Mouse (Mus musculus) left cerebral cortex, adult 2 months (tissue): ENCODE data around the gene Ush1g. TPM values are rescaled to one million over a fixed set of nuclear protein-coding genes. Genes with fewer than 3 reads are reported as not detected.

Source experiments
- DNase-seq, 2 experiments: peaks; one replicate each; pipeline ENCODE4 v3.0.0; 2021 to 2022; ENCODE audit warnings: low spot score in 2 of 2, mixed read lengths in 1 of 2; ENCODE audit errors: extremely low spot score in 1 of 2
- H3K27ac ChIP-seq: fragments of 200-600 bp; 2 replicates; pipeline ENCODE4 v1.8.1; 2022
- H3K4me3 ChIP-seq: fragments of 200-600 bp; 2 replicates; pipeline ENCODE4 v1.8.1; 2022
- CTCF ChIP-seq: fragments of 200-600 bp; IDR thresholded peaks from 2 replicates; pipeline ENCODE4 v1.8.1; 2022; ENCODE audit warnings: antibody characterized with exemption, mild to moderate bottlenecking, moderate library complexity
- intact Hi-C: fragments of 180-260 bp; cut with DNase I; formaldehyde crosslinking; loops from one replicate; pipeline ENCODE4 v1.15.1; 2025
- total RNA-seq, 2 experiments: library from RNA; stranded (reverse); gene quantifications; 2 replicates each; pipeline ENCODE4 v1.2.3; 2021

Ush1g gene
- total RNA-seq, 2 experiments from 2014 or later: 0.36 to 0.44 TPM

DNA sequence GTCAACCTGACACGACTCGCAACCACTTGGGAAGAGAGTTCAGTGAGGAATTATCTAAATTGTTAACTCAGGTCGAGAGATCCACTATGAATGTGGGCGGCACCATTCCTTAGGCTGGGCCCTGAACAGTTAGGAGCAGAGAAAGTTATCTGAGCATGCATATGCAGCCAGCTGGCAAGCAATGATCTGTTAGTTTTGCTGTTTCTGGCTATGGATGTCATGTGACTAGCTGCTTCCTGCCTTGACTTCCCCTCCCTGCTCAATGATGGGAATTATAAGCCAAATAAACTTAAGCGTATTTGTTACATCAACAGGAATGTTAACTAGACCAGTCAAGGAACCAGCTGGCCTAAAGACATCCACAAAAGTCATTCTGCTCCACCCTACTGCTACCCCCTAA is 31.5 kb upstream of the Ush1g start:
- intact Hi-C loops: loop anchor here (5.0 kb wide), 1 partner anchor 151 kb away; no protein-coding TSS in a partner anchor

DNA sequence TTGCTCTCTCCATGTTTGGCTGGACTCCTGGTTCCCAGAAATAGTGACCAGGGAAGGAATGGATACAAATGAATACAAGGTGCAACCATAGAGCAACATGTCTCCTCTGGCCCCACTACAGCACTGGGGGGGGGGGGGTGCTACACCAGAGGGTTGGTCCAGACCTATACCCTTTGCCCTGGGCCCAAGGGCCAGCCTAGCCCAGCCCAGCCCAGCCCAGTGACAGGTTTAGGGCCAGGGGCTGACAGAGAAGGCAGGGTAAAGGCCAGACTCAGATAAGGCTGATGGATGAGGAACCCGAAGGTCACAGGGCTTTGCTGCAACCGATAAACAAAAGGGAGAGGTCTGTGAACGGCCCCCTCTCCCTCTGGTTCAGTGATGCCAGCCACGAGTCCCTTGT is 28.1 kb upstream of the Ush1g start:
- no peak overlapping the region for H3K4me3 ChIP-seq
- no peak for TF ChIP-seq CTCF
- no peak for DNase-seq
- no peak overlapping the region for H3K27ac ChIP-seq
- intact Hi-C loops: loop anchor here (5.0 kb wide), 1 partner anchor 148 kb away; no protein-coding TSS in a partner anchor

More for the DNA sequence above, 31.5 kb upstream of the Ush1g start:
- no peak for DNase-seq
- TF ChIP-seq CTCF: no peak
- H3K4me3 ChIP-seq: no peak overlapping the region
- H3K27ac ChIP-seq: no peak overlapping the region

DNA sequence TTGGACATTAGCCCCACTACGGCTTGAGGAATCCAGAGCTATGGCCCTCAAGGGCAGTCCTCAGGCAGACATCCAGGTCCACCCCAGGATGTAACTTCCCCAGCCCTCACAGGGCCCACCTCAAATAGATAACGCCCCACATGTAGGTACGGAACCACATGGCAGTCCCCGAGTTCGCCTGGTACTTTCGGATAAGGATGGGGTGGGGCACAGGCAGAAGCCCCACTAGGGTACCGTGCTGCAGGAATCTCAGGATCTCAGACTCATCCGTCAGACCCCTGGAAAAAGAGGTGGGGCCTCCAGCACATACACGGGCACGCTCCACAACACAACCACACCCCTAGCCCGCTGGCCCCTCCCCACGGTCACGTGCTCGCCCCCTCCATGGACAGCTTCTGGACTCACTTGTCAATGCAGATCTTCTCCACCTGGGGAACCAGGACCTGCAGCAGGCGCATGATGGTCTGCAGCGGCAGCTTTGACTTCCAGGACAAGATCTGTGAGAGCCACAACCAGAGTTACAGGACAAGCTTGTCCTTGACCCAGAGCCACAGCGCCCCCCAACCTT is 26.9 kb upstream of the Ush1g start:
- Histone ChIP-seq H3K4me3 (no peak overlapping the region), H3K27ac (no peak overlapping the region)
- DNase-seq: no peak
- intact Hi-C loops: no loop called here
- no peak for TF ChIP-seq CTCF

DNA sequence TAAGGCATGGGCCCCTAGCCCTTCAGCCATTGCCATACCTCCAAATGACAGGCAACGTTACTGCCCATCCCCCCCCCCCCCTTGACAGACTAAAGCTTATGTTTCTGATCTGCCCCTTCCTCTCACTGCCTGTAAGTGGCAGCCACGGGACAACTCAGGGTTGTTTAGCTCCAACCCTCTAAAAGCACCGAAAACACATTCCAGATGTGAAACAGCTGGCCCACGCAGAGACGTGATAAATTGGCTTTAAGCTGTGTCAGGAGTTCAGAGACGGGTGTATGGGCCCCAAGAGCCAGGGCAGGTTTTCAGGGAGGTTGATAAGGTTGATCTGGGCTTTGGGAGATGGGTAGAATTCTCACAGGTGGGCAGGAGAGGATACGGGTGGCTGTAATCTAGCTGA is 23.7 kb upstream of the Ush1g start:
- intact Hi-C loops: no loop called here
- no peak for DNase-seq
- no peak for TF ChIP-seq CTCF
- Histone ChIP-seq H3K27ac (no peak overlapping the region), H3K4me3 (no peak overlapping the region)

DNA sequence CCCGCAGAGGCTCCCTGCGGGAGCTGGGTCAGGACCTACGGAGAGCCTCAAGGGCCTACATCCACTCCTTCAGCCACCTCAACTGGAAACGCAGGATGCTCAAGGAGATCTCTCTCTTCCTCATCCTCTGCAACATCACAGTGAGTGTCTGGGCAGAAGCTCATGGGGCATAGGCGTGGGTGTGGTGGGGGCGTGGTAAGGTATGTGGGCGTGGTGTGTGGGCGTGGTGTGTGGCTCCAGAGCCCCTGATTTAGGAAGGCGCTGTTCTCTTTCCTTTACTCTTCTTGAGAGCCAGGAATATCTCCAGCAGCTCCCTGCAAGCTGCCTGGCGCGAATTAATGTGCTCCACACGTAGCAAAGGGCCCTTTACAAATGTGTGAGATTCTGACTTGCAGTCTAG is 23.1 kb upstream of the Ush1g start:
- intact Hi-C loops: no loop called here
- no peak for DNase-seq
- no peak for TF ChIP-seq CTCF
- no peak overlapping the region for H3K27ac ChIP-seq
- H3K4me3 ChIP-seq: no peak overlapping the region

DNA sequence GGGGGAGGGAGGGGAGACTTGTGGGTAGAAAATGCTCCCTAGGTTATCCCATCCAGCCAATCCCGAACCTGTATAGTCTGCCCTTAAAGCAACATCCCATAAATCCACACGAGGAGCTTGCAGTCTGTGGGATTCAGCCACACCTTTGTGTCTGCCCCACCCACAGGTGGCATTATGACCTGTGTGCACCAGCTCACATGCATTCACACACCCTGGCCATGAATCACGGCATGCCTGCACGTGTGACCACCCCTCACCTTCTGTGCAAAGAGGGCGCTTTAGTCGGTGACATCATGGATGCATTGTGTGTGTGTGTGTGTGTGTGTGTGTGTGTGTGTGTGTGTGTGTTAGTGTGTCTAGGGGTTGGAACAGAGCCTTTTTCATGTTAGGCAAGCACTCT is 20.0 kb upstream of the Ush1g start:
- Histone ChIP-seq H3K27ac (no peak overlapping the region), H3K4me3 (no peak overlapping the region)
- DNase-seq: no peak
- no peak for TF ChIP-seq CTCF
- intact Hi-C loops: no loop called here

DNA sequence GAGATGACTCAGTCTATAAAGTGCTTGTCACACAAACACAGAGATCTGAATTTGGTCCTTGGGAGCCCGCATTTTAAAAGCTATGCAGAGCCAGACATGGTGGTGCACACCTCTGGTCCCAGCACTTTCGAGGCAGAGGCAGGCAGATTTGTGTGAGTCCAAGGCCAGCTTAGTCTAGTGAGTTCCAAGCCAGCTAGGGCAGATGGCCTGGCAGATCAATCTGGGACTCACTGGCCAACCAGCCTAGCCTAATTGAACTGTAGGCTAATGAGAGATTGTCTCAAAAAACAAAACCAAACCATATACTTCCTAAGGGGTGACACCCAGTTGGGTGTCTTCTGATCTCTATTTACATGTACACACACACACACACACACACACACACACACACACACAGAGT is 19.4 kb upstream of the Ush1g start:
- no peak for TF ChIP-seq CTCF
- Histone ChIP-seq H3K4me3 (no peak overlapping the region), H3K27ac (no peak overlapping the region)
- DNase-seq: no peak
- intact Hi-C loops: no loop called here

DNA sequence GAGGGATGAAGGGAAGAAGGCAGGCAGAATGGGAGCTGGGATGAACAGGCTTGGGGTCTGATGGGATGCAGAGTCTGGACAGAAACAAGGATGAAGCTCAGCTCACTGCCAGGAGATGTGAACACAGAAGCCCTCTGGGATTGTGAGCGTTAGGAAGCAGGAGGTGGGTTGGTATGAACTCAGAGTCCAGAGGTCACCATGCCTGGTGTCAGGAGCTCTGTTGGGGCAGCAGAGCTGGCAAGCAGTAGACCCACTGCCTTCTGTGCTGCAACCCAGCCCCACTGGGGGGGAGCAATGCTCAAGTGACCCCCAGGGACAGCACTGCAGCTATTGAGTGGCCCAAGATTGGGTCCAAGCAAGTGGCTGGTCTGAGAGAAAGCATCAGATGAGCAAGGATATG is 16.0 kb upstream of the Ush1g start:
- DNase-seq: no peak
- H3K27ac ChIP-seq: no peak overlapping the region
- no peak overlapping the region for H3K4me3 ChIP-seq
- TF ChIP-seq CTCF: no peak
- intact Hi-C loops: no loop called here

DNA sequence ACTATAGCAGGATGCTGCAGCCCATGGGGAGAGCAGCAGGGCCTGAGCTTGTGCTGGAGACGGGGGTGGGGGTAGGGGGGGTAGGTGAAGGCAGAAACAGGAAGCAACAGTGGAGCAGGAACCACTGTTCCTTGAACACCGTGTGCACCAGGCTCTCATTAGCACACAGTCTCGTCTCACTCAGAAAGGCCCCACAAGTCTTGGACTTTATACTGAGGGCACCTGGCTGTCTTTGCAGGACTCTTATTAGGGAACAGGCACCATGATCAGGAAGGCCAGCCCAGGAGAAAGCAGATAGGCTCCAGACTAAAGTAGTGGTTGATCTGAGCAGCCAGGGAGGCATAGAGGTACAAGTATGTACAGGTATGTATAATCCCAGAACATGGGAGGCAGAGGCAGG is 15.5 kb upstream of the Ush1g start:
- no peak for DNase-seq
- intact Hi-C loops: no loop called here
- H3K4me3 ChIP-seq: no peak overlapping the region
- H3K27ac ChIP-seq: no peak overlapping the region
- TF ChIP-seq CTCF: no peak

DNA sequence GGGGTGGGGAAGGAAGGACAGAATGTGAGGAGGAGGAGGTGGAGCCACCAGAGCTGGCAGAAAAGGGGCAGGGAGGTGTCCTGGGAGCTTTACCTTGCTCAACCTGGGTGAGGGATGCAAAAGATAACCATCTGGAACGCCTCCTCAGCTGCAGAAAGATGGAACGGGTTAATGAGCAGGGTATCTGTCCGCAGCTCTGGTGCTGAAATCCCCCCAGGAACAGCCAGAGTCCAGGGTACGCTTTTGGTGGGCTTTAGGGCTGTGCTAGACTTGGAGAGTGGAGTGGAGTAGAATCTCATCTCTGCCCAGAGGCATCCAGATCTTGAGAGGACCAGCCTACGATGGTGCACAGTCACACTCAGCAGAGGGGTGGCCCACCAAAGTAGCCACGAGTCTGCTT is 14.3 kb upstream of the Ush1g start:
- DNase-seq: no peak
- no peak for TF ChIP-seq CTCF
- intact Hi-C loops: no loop called here
- Histone ChIP-seq H3K4me3 (no peak overlapping the region), H3K27ac (no peak overlapping the region)

DNA sequence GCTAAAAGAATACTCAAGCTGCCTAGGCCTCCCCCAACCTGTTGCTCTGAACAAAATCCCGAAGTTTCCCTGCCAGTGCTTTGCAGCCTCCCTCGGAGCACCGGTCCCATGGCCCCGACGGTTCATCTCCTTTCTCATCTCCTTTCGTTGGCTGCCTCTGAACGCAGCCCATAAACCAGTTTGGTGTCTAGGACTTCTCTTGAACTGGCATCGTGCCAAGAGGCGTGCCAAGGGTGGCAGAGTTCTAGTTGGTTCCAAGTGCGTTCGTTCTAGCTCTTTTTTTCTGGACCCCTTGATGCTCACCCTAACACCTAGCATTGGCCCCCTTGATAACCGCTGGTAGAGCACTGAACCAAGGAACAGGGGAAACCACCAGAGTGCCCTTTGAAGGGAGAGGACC is 13.4 kb upstream of the Ush1g start:
- no peak for DNase-seq
- no peak for TF ChIP-seq CTCF
- intact Hi-C loops: no loop called here
- no peak overlapping the region for H3K27ac ChIP-seq
- H3K4me3 ChIP-seq: no peak overlapping the region

DNA sequence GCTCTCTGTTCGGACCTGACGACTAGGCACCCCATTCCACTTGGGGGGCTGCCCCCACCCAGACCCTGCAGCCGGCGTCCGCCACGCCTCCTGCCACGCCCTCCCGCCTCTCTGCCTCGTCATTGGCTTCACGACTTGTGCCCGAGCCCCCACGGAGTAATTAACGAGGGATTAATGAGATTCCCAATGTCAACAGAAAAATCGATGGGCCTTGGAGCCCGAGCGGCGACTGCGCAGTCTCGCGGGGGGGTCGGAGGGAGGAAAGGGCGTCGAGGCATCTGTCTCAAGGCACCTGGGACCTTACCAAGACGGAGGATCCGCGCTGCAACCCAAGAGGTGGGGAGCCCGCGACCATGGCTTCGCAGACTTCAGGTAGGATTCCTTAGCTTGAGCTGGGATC is 12.7 kb upstream of the Ush1g start, which contains the start of gene Otop3:
Gene Otop3, plus strand, starts transcription at position 201 of the 400 bp plus-strand sequence.
- H3K27ac ChIP-seq: no peak within 1 kb of the TSS
- TF ChIP-seq CTCF: no peak
- intact Hi-C loops: no loop called here
- no peak for DNase-seq
- H3K4me3 ChIP-seq: no peak within 1 kb of the TSS

DNA sequence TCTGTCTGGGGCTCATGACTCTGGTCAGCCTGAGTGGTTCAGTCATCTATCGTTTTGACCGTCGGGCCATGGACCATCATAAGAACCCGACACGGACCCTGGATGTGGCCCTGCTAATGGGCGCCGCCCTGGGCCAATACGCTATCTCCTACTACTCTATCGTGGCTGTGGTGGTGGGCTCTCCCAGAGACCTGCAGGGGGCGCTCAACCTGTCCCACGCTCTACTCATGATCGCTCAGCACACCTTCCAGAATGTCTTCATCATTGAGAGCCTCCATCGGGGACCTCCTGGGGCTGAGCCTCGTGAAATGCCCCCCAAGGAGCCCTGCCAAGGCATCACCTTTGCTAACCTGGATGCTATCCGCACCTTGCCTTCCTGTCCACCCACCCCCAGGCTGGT is 7.5 kb upstream of the Ush1g start:
- intact Hi-C loops: no loop called here
- Histone ChIP-seq H3K4me3 (no peak overlapping the region), H3K27ac (no peak overlapping the region)
- peak; percentile 27 for TF ChIP-seq CTCF
- no peak for DNase-seq
